Mouse (Mus musculus) forebrain, embryonic 14.5 days (tissue): ENCODE results near the gene Zfp40. TPM values are rescaled to one million over a fixed set of nuclear protein-coding genes. Genes with fewer than 3 reads are reported as not detected.
A peak's percentile ranks its signal among the peaks of the same experiment; 100 is the strongest.
"Not testable (repeated sequence)": the region's sequence is repeated elsewhere in the genome, so short reads cannot be mapped to it uniquely, and the experiment has no call there.

ENCODE experiments used
- ATAC-seq: fragments of 200-750 bp; cut with Nextera tagmentation; 2 replicates; pipeline ENCODE4 v1.8.0; 2017; ENCODE audit warnings: mild to moderate bottlenecking, moderate library complexity
- DNase-seq: peaks from one replicate; pipeline ENCODE4 v3.0.0-alpha.2; 2015; ENCODE audit warnings: low spot score
- H3K27ac ChIP-seq: fragments of 300-500 bp; sonication (generic); 2 replicates; pipeline ENCODE4 v1.5.1; 2014; ENCODE audit warnings: low read depth, mild to moderate bottlenecking, control low read depth, low read length, moderate library complexity
- H3K27me3 ChIP-seq: fragments of 300-500 bp; sonication (generic); replicated peaks from 2 replicates; pipeline ENCODE4 v1.6.1; 2014; ENCODE audit warnings: low read length, control low read depth, mixed read lengths; ENCODE audit not compliant: control insufficient read depth, insufficient read depth
- H3K36me3 ChIP-seq: fragments of 300-500 bp; sonication (generic); 2 replicates; pipeline ENCODE4 v1.6.1; 2014; ENCODE audit warnings: low read length, control low read depth; ENCODE audit not compliant: control insufficient read depth, insufficient read depth
- H3K4me1 ChIP-seq: fragments of 300-500 bp; sonication (generic); 2 replicates; pipeline ENCODE4 v1.6.1; 2014; ENCODE audit warnings: antibody characterized with exemption, low read length, control low read depth; ENCODE audit not compliant: control insufficient read depth, insufficient read depth
- H3K4me2 ChIP-seq: fragments of 300-500 bp; sonication (generic); 2 replicates; pipeline ENCODE4 v1.6.1; 2014; ENCODE audit warnings: mild to moderate bottlenecking, control low read depth, low read length
- H3K4me3 ChIP-seq: fragments of 300-500 bp; sonication (generic); 2 replicates; pipeline ENCODE4 v1.5.1; 2014; ENCODE audit warnings: low read depth, low read length, control low read depth
- H3K9ac ChIP-seq: fragments of 300-500 bp; sonication (generic); 2 replicates; pipeline ENCODE4 v1.6.1; 2014; ENCODE audit warnings: mild to moderate bottlenecking, low read length, control low read depth, moderate library complexity
- H3K9me3 ChIP-seq: fragments of 300-500 bp; sonication (generic); replicated peaks from 2 replicates; pipeline ENCODE4 v1.6.1; 2016; ENCODE audit warnings: low read length, control low read depth, mixed read lengths; ENCODE audit not compliant: control insufficient read depth
- WGBS: fragments of 180-500 bp; shearing (Covaris S2); extraction: QIAGEN DNeasy Blood & Tissue Kit; methylation state at CpG from one replicate; pipeline ENCODE4 v1.1.7; 2014; 5-methylcytosine and 5-hydroxymethylcytosine counted together
- polyA plus RNA-seq: library from polyadenylated mRNA; unstranded; fragments of >200 nt; fragmentation: Nextera tagmentation; extraction: Ambion mirVana; gene quantifications from 2 replicates; pipeline ENCODE4 v1.2.1, GENCODE M21; 2014

Zfp40 gene
- 30.4 and 38.5 TPM in 2 replicates for polyA plus RNA-seq

- no peaks in the 10 kb centered on the region for H3K27me3 ChIP-seq
- peak within 1 kb of the TSS; percentile 83 for H3K9ac ChIP-seq
- peaks cover 4% of the 10 kb centered on the region; the same call in 1 of the 2 replicates for H3K4me1 ChIP-seq
- ATAC-seq: peak; percentile 99
- H3K4me3 ChIP-seq: peak within 1 kb of the TSS; percentile 70
- peak within 1 kb of the TSS; percentile 73 for H3K4me2 ChIP-seq
- H3K9me3 ChIP-seq: no peaks in the 10 kb centered on the region
- peak; percentile 96 for DNase-seq
- peaks cover 7% of the 10 kb centered on the region; the same call in 1 of the 2 replicates for H3K36me3 ChIP-seq
- H3K27ac ChIP-seq: peak within 1 kb of the TSS; percentile 68; the same call in 1 of the 2 replicates
- WGBS: 4% methylated on average over 27 of the region's 27 CpGs
Observed at GRCm38 (mm10) chr17:23192453-23193379, at the start of gene Zfp40. Zfp40 (minus strand) TSS chr17:23193252.

GRCm38 (mm10) chr17:23218320-23218719, 25.3 kb upstream of the Zfp40 start:
- Histone ChIP-seq H3K4me2 (no peak overlapping the region), H3K36me3 (no peaks in the 10 kb centered on the region), H3K27ac (no peak overlapping the region), H3K27me3 (no peaks in the 10 kb centered on the region), H3K4me3 (no peak overlapping the region), H3K4me1 (no peaks in the 10 kb centered on the region), H3K9ac (no peak overlapping the region), H3K9me3 (no peaks in the 10 kb centered on the region)
- no peak for DNase-seq
- 83% methylated on average over 2 of the region's 2 CpGs for WGBS
- ATAC-seq: no peak

GRCm38 (mm10) chr17:23199856-23200255, 6.8 kb upstream of the Zfp40 start:
- not testable (repeated sequence) for H3K4me2 ChIP-seq, ATAC-seq, H3K9me3 ChIP-seq, H3K36me3 ChIP-seq, H3K27ac ChIP-seq, H3K27me3 ChIP-seq, H3K4me1 ChIP-seq, H3K9ac ChIP-seq, H3K4me3 ChIP-seq
- WGBS: 0% methylated on average over 1 of the region's 1 CpGs
- DNase-seq: peak; percentile 41

GRCm38 (mm10) chr17:23193441-23193840, 389 bp upstream of the Zfp40 start:
- H3K27me3 ChIP-seq: no peaks in the 10 kb centered on the region
- no peak overlapping the region for H3K27ac ChIP-seq
- DNase-seq (peak; percentile 64), ATAC-seq (peak; percentile 95)
- under 1% methylated on average over 11 of the region's 11 CpGs for WGBS
- 0 out of 2 replicates have a peak, but pooled peaks cover 4% of the 10 kb centered on the region for H3K36me3 ChIP-seq
- peaks cover 4% of the 10 kb centered on the region; the same call in 1 of the 2 replicates for H3K4me1 ChIP-seq
- H3K9ac ChIP-seq: peak overlapping the region; percentile 65
- H3K4me2 ChIP-seq: peak overlapping the region; percentile 73
- H3K4me3 ChIP-seq: peak overlapping the region; percentile 39
- H3K9me3 ChIP-seq: no peaks in the 10 kb centered on the region

GRCm38 (mm10) chr17:23187680-23188079, 5.4 kb downstream of the Zfp40 start:
- Histone ChIP-seq H3K27me3 (no peaks in the 10 kb centered on the region), H3K36me3 (peaks cover 27% of the 10 kb centered on the region), H3K4me3 (no peak overlapping the region), H3K9ac (no peak overlapping the region), H3K9me3 (no peaks in the 10 kb centered on the region), H3K4me2 (no peak overlapping the region), H3K27ac (no peak overlapping the region), H3K4me1 (peaks cover 4% of the 10 kb centered on the region; the same call in 1 of the 2 replicates)
- DNase-seq (no peak), ATAC-seq (no peak)
- WGBS: 90% methylated on average over 2 of the region's 2 CpGs

Other genes starting within 250 kb of the Zfp40 start
- not detected in 2 replicates for gene Vmn2r-ps130, start 132.1 kb downstream of the Zfp40 start, polyA plus RNA-seq
- not detected in 2 replicates for gene Vmn2r114, start 119.3 kb upstream of the Zfp40 start, polyA plus RNA-seq
- gene Vmn2r115, start 150.5 kb upstream of the Zfp40 start, polyA plus RNA-seq: not detected in 2 replicates
- gene Vmn2r116, start 191.4 kb upstream of the Zfp40 start, polyA plus RNA-seq: not detected in 2 replicates